Mouse (Mus musculus): ENCODE data around the gene Kmt5c. TPM values are rescaled to one million over a fixed set of nuclear protein-coding genes. Genes with fewer than 3 reads are reported as not detected.
A peak's percentile ranks its signal among the peaks of the same experiment; 100 is the strongest.
"Not testable (repeated sequence)": the region's sequence is repeated elsewhere in the genome, so short reads cannot be mapped to it uniquely, and the experiment has no call there.

Kmt5c gene
- polyA plus RNA-seq, 1 experiment from 2014 or later = 57.1 TPM

GRCm38 (mm10) chr7:4793248-4793647 lies 53.3 kb downstream of the Kmt5c start:
- not testable (repeated sequence) for ATAC-seq (ENCODE audit: extremely low read depth, insufficient number of reproducible peaks, low FRiP score, low TSS enrichment)
- WGBS = under 1% methylated on average over 31 of the region's 31 CpGs

GRCm38 (mm10) chr7:4793674-4794073 lies 53.8 kb downstream of the Kmt5c start:
- ATAC-seq (ENCODE audit: extremely low read depth, insufficient number of reproducible peaks, low FRiP score, low TSS enrichment) = no peak
- Histone ChIP-seq H3K4me2 (peak overlapping the region; percentile 92), H3K9me3 (no peaks in the 10 kb centered on the region), H3K9ac (peak overlapping the region; percentile 99), H3K27me3 (replicated peaks) (no peaks in the 10 kb centered on the region; the same call in 1 of the 2 replicates), H3K4me3 (peak overlapping the region; percentile 94), H3K4me1 (peaks cover 24% of the 10 kb centered on the region), H3K27ac (replicated peaks) (peak overlapping the region; percentile 92), H3K36me3 (peaks cover 51% of the 10 kb centered on the region)
- 35% methylated on average over 4 of the region's 4 CpGs for WGBS

More at GRCm38 (mm10) chr7:4793248-4793647, 53.3 kb downstream of the Kmt5c start:
- Histone ChIP-seq H3K4me1 (peaks cover 28% of the 10 kb centered on the region), H3K27ac (replicated peaks) (peak overlapping the region; percentile 92), H3K4me3 (peak overlapping the region; percentile 94), H3K4me2 (peak overlapping the region; percentile 92), H3K9ac (peak overlapping the region; percentile 99), H3K36me3 (peaks cover 48% of the 10 kb centered on the region)
- H3K9me3 ChIP-seq; H3K27me3 ChIP-seq (replicated peaks): not testable (repeated sequence)

- Histone ChIP-seq H3K9ac (peak overlapping the region; percentile 99), H3K27ac (replicated peaks) (no peak overlapping the region), H3K9me3 (no peaks in the 10 kb centered on the region), H3K36me3 (peaks cover 53% of the 10 kb centered on the region), H3K4me2 (peak overlapping the region; percentile 92), H3K27me3 (replicated peaks) (no peaks in the 10 kb centered on the region; the same call in 1 of the 2 replicates), H3K4me3 (0 out of 2 replicates have a peak overlapping the region, but pooled peaks have one; percentile 94), H3K4me1 (peaks cover 18% of the 10 kb centered on the region)
- WGBS = 69% methylated on average over 3 of the region's 3 CpGs
- no peak for ATAC-seq (ENCODE audit: extremely low read depth, insufficient number of reproducible peaks, low FRiP score, low TSS enrichment)
These were observed 54.8 kb downstream of the Kmt5c start for GRCm38 (mm10) chr7:4794631-4795168.

GRCm38 (mm10) chr7:4795767-4796433 lies 56.0 kb downstream of the Kmt5c start:
- no peak overlapping the region for H3K9ac ChIP-seq

More at GRCm38 (mm10) chr7:4795767-4796433, 56.0 kb downstream of the Kmt5c start:
- ATAC-seq (ENCODE audit: extremely low read depth, insufficient number of reproducible peaks, low FRiP score, low TSS enrichment) = no peak
- Histone ChIP-seq H3K4me2 (no peak overlapping the region), H3K4me3 (0 out of 2 replicates have a peak overlapping the region, but pooled peaks have one; percentile 11), H3K9me3 (no peaks in the 10 kb centered on the region), H3K27me3 (replicated peaks) (no peaks in the 10 kb centered on the region), H3K4me1 (peaks cover 17% of the 10 kb centered on the region), H3K36me3 (peaks cover 53% of the 10 kb centered on the region), H3K27ac (replicated peaks) (peak overlapping the region; percentile 28; the same call in 1 of the 2 replicates)
- WGBS = 68% methylated on average over 7 of the region's 7 CpGs

Other genes with a start within 250 kb of the Kmt5c start
- 29.2 and 33.9 TPM in 2 replicates for gene Ppp1r12c, start 238.4 kb upstream of the Kmt5c start, polyA plus RNA-seq (2015; fragmentation: Nextera tagmentation; extraction: Ambion mirVana)
- 610 and 755 TPM in 2 replicates for gene Tnnt1, start 223.7 kb upstream of the Kmt5c start, polyA plus RNA-seq (2015; fragmentation: Nextera tagmentation; extraction: Ambion mirVana)
- 2,083 and 2,324 TPM in 2 replicates for gene Tnni3, start 215.9 kb upstream of the Kmt5c start, polyA plus RNA-seq (2015; fragmentation: Nextera tagmentation; extraction: Ambion mirVana)
- 0.59 and 0.95 TPM in 2 replicates for gene Dnaaf3, start 207.7 kb upstream of the Kmt5c start, polyA plus RNA-seq (2015; fragmentation: Nextera tagmentation; extraction: Ambion mirVana)
- gene Syt5, start 192.6 kb upstream of the Kmt5c start, polyA plus RNA-seq (2015; fragmentation: Nextera tagmentation; extraction: Ambion mirVana) = 1.4 and 2.7 TPM in 2 replicates
- gene Ptprh, start 136.1 kb upstream of the Kmt5c start, polyA plus RNA-seq (2015; fragmentation: Nextera tagmentation; extraction: Ambion mirVana) = 0.04 TPM in 1 of 2 replicates, not detected in the other
- 2.4 TPM in 2 replicates for gene Tmem86b, start 108.7 kb upstream of the Kmt5c start, polyA plus RNA-seq (2015; fragmentation: Nextera tagmentation; extraction: Ambion mirVana)
- gene Ppp6r1, start 81.1 kb upstream of the Kmt5c start, polyA plus RNA-seq (2015; fragmentation: Nextera tagmentation; extraction: Ambion mirVana) = 7.2 and 7.4 TPM in 2 replicates
- gene Hspbp1, start 55.0 kb upstream of the Kmt5c start, polyA plus RNA-seq (2015; fragmentation: Nextera tagmentation; extraction: Ambion mirVana) = 74.0 and 79.9 TPM in 2 replicates
- gene Brsk1, start 49.5 kb upstream of the Kmt5c start, polyA plus RNA-seq (2015; fragmentation: Nextera tagmentation; extraction: Ambion mirVana) = 0.46 and 0.91 TPM in 2 replicates
- gene Tmem150b, start 14.9 kb upstream of the Kmt5c start, polyA plus RNA-seq (2015; fragmentation: Nextera tagmentation; extraction: Ambion mirVana) = 0.05 and 0.07 TPM in 2 replicates
- gene Cox6b2, start 13.0 kb downstream of the Kmt5c start, polyA plus RNA-seq (2015; fragmentation: Nextera tagmentation; extraction: Ambion mirVana) = 35.4 and 36.4 TPM in 2 replicates
- gene Fam71e2, start 31.2 kb downstream of the Kmt5c start, polyA plus RNA-seq (2015; fragmentation: Nextera tagmentation; extraction: Ambion mirVana) = not detected in 2 replicates
- 0.09 TPM in 1 of 2 replicates, not detected in the other for gene Il11, start 42.7 kb downstream of the Kmt5c start, polyA plus RNA-seq (2015; fragmentation: Nextera tagmentation; extraction: Ambion mirVana)
- not detected in 2 replicates for gene Tmem190, start 42.8 kb downstream of the Kmt5c start, polyA plus RNA-seq (2015; fragmentation: Nextera tagmentation; extraction: Ambion mirVana)
- gene Tmem238, start 49.5 kb downstream of the Kmt5c start, polyA plus RNA-seq (2015; fragmentation: Nextera tagmentation; extraction: Ambion mirVana) = 4.1 and 4.3 TPM in 2 replicates
- 209 and 245 TPM in 2 replicates for gene Rpl28, start 52.8 kb downstream of the Kmt5c start, polyA plus RNA-seq (2015; fragmentation: Nextera tagmentation; extraction: Ambion mirVana)
- gene Ube2s, start 72.5 kb downstream of the Kmt5c start, polyA plus RNA-seq (2015; fragmentation: Nextera tagmentation; extraction: Ambion mirVana) = 327 and 359 TPM in 2 replicates
- 0.04 TPM in 2 replicates for gene Shisa7, start 104.6 kb downstream of the Kmt5c start, polyA plus RNA-seq (2015; fragmentation: Nextera tagmentation; extraction: Ambion mirVana)
- 3.7 and 3.8 TPM in 2 replicates for gene Isoc2b, start 130.1 kb downstream of the Kmt5c start, polyA plus RNA-seq (2015; fragmentation: Nextera tagmentation; extraction: Ambion mirVana)
- 1.4 TPM in 2 replicates for gene Isoc2a, start 137.0 kb downstream of the Kmt5c start, polyA plus RNA-seq (2015; fragmentation: Nextera tagmentation; extraction: Ambion mirVana)
- 0.27 TPM in 1 of 2 replicates, not detected in the other for gene Gm36210, start 166.4 kb downstream of the Kmt5c start, polyA plus RNA-seq (2015; fragmentation: Nextera tagmentation; extraction: Ambion mirVana)
- gene Zfp628, start 175.1 kb downstream of the Kmt5c start, polyA plus RNA-seq (2015; fragmentation: Nextera tagmentation; extraction: Ambion mirVana) = 2.4 and 2.9 TPM in 2 replicates
- gene Nat14, start 181.9 kb downstream of the Kmt5c start, polyA plus RNA-seq (2015; fragmentation: Nextera tagmentation; extraction: Ambion mirVana) = 4.2 and 5.8 TPM in 2 replicates
- gene Ssc5d, start 185.7 kb downstream of the Kmt5c start, polyA plus RNA-seq (2015; fragmentation: Nextera tagmentation; extraction: Ambion mirVana) = 1.5 and 2.0 TPM in 2 replicates
- gene Sbk2, start 224.3 kb downstream of the Kmt5c start, polyA plus RNA-seq (2015; fragmentation: Nextera tagmentation; extraction: Ambion mirVana) = 4.0 and 5.8 TPM in 2 replicates
- gene Sbk3, start 231.1 kb downstream of the Kmt5c start, polyA plus RNA-seq (2015; fragmentation: Nextera tagmentation; extraction: Ambion mirVana) = 0.12 and 0.55 TPM in 2 replicates

All from heart, embryonic 13.5 days (tissue).